Mouse (Mus musculus) embryonic fibroblast, embryonic 13.5 days (primary cell): ENCODE measurements around the gene Gm29666. TPM values are rescaled to one million over a fixed set of nuclear protein-coding genes. Genes with fewer than 3 reads are reported as not detected.

ENCODE experiments used
- H3K27ac ChIP-seq: 2 replicates; pipeline ENCODE4 v1.5.1; 2012; ENCODE audit warnings: low read length, control low read depth, inconsistent platforms; ENCODE audit not compliant: insufficient read depth
- H3K4me1 ChIP-seq: 2 replicates; pipeline ENCODE4 v1.6.1; 2011; ENCODE audit warnings: low read length; ENCODE audit not compliant: control insufficient read depth, insufficient read depth
- H3K4me3 ChIP-seq: 2 replicates; pipeline ENCODE4 v1.5.1; 2011; ENCODE audit warnings: mild to moderate bottlenecking, control low read depth, low read length; ENCODE audit not compliant: insufficient read depth
- CTCF ChIP-seq: IDR thresholded peaks from 2 replicates; pipeline ENCODE4 v1.5.1; 2011; ENCODE audit warnings: mild to moderate bottlenecking, control low read depth, low read length, moderate library complexity, borderline replicate concordance; ENCODE audit not compliant: insufficient read depth
- POLR2A ChIP-seq: IDR thresholded peaks from 2 replicates; pipeline ENCODE4 v1.6.1; 2011; ENCODE audit warnings: low read depth, mild to moderate bottlenecking, control low read depth, low read length, moderate library complexity
- polyA plus RNA-seq: library from polyadenylated mRNA; stranded (reverse); fragments of >200 nt; gene quantifications from 2 replicates; pipeline ENCODE4 v1.2.4, GENCODE M21; 2011; ENCODE audit warnings: low read depth; ENCODE audit not compliant: missing spikeins, insufficient read length

Gene Gm29666
- polyA plus RNA-seq, 1 experiment = 0.28 TPM

DNA sequence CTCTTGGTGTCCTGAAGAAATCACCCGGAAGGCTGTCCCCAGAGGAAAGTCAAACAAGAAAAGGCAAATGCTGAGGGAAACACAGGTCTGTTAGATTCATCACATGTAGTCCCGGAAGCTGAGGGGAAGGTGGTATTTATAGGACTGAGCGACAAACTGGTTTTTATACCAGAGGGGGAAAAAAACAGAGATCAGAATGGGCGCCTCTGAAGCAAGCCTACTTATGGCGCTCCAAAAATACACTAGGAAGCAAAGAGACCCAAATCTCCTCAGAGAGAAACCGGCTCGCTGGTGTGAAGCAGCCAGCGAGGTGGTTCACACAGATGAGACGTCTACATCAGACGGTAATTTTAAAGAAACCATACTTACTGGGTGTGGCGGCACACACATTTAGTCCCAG is 46.8 kb downstream of the Gm29666 start:
- no peak overlapping the region for H3K27ac ChIP-seq
- TF ChIP-seq POLR2A (no peak), CTCF (no peak)
- H3K4me1 ChIP-seq = no peaks in the 10 kb centered on the region
- no peak overlapping the region for H3K4me3 ChIP-seq

DNA sequence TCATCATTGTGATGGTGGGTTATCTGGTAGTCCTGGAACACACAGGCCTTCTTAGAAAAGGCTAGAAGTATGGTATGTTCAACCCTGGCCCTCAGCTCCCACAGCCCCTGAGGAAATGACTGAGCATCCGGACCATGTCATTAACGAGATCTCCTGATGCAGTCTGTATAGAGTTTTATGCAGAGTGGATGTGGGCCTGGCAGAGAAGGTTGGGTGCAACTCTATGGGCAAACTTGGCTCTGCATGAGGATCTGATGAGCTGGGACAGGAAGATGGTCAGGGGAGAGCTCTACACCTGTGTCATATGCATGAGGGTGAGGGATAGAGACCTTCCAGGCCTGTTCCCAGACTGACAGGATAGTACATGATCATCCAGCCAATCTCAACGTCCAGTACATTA is 48.0 kb downstream of the Gm29666 start:
- no peak for TF ChIP-seq POLR2A
- TF ChIP-seq CTCF = no peak
- Histone ChIP-seq H3K4me3 (no peak overlapping the region), H3K27ac (no peak overlapping the region), H3K4me1 (no peaks in the 10 kb centered on the region)

DNA sequence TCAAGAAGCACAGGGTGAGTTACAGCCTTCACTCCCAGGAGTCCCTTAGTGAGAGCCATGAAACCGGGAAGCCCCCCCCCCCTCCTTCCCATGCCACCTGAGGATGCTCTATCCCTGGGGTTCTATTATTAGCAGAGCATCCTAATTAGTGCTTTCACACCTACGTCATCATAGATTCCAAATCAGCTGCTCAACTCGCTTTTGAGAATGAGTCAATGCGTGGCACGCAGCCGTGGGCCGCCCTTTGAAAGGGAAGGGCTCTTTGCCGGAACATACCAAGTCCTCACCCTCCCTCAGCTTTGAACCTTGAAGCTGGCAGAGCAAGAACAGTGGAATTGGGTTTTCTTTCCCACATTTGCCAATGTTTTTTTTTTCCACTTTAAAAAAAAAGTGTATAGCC is 57.9 kb downstream of the Gm29666 start:
- H3K4me3 ChIP-seq = no peak overlapping the region

More for the DNA sequence above, 57.9 kb downstream of the Gm29666 start:
- no peak for TF ChIP-seq POLR2A
- no peak for TF ChIP-seq CTCF
- H3K4me1 ChIP-seq = no peaks in the 10 kb centered on the region
- no peak overlapping the region for H3K27ac ChIP-seq

Other genes starting within 250 kb of the Gm29666 start
- 2.0 and 3.0 TPM in 2 replicates for gene Arhgap8, start 200.0 kb downstream of the Gm29666 start, polyA plus RNA-seq
- 0.90 TPM in 1 of 2 replicates, not detected in the other for gene Phf21b, start 64.0 kb downstream of the Gm29666 start, polyA plus RNA-seq
- gene Nup50, start 3.4 kb upstream of the Gm29666 start, polyA plus RNA-seq = 45.7 and 47.9 TPM in 2 replicates
- gene 5031439G07Rik, start 68.5 kb upstream of the Gm29666 start, polyA plus RNA-seq = 23.5 and 35.8 TPM in 2 replicates
- not detected in 2 replicates for gene Upk3a, start 97.1 kb upstream of the Gm29666 start, polyA plus RNA-seq
- gene Fam118a, start 108.9 kb upstream of the Gm29666 start, polyA plus RNA-seq = 21.1 and 28.6 TPM in 2 replicates
- 0.18 and 0.53 TPM in 2 replicates for gene Smc1b, start 211.9 kb upstream of the Gm29666 start, polyA plus RNA-seq
- 0.49 TPM in 1 of 2 replicates, not detected in the other for gene Ribc2, start 212.0 kb upstream of the Gm29666 start, polyA plus RNA-seq